ENCODE assay signal across 8 mouse cellular contexts in genomic region chr10:56228568-56229209, GRCm38 (mm10). TPM values are rescaled to one million over a fixed set of nuclear protein-coding genes. Genes with fewer than 3 reads are reported as not detected.
A peak's percentile ranks its signal among the peaks of the same experiment; 100 is the strongest.
DNase-seq lines count a peak whose midpoint lies in the region; ATAC-seq and TF ChIP-seq lines count a peak whose summit lies in the region.

Gene Tbc1d32 (minus strand): TSS chr10:56228689.

- no peaks in the 10 kb centered on the region for H3K27me3 ChIP-seq in cerebellum, adult 2 months (ENCODE audit: control insufficient read depth, insufficient read depth, low read length)
- no peaks in the 10 kb centered on the region for H3K27me3 ChIP-seq in forebrain, postnatal 0 days (ENCODE audit: insufficient read depth, low read length)
- H3K27me3 ChIP-seq in lung, embryonic 15.5 days: no peaks in the 10 kb centered on the region

- peak within 1 kb of the TSS; percentile 59 for H3K4me2 ChIP-seq in forebrain, postnatal 0 days (ENCODE audit: low read depth)
- H3K4me2 ChIP-seq in lung, embryonic 15.5 days: peak within 1 kb of the TSS; percentile 69

- TF ChIP-seq POLR2A in cerebellum, adult 2 months (IDR thresholded peaks at IDR 0.05; ENCODE audit: borderline replicate concordance, insufficient read depth, low read length): peak; percentile 87

- no peak for TF ChIP-seq CTCF in cerebellum, adult 2 months (IDR thresholded peaks at IDR 0.05; ENCODE audit: borderline replicate concordance, insufficient read depth, low read depth, low read length)
- no peak for TF ChIP-seq CTCF in forebrain, postnatal 0 days (IDR thresholded peaks at IDR 0.05; ENCODE audit: low read depth)

- DNase-seq in ES-E14 (ENCODE audit: low read depth, low spot score): peak; percentile 85
- DNase-seq in cerebellum, adult 2 months: peak; percentile 92 to 95
- DNase-seq in forebrain, postnatal 0 days: peak; percentile 97
- peak; percentile 94 for DNase-seq in heart, postnatal 4 days
- DNase-seq in layer of hippocampus, adult 8-10 months (ENCODE audit: low spot score in 2 of 2): peak; percentile 84 to 91
- DNase-seq in ovary, adult 18-20 months (ENCODE audit: low spot score): peak; percentile 85
- peak; percentile 90 for DNase-seq in thymus, postnatal 0 days (ENCODE audit: low spot score)

- peak within 1 kb of the TSS; percentile 72 to 82 for H3K4me3 ChIP-seq in ES-E14 (ENCODE audit: insufficient read depth in 1 of 2, low read depth in 1 of 2, low read length in 2 of 2, poor library complexity in 1 of 2, severe bottlenecking in 1 of 2)
- H3K4me3 ChIP-seq in cerebellum, adult 2 months (replicated peaks; ENCODE audit: insufficient read depth, low read depth, low read length): peak within 1 kb of the TSS; percentile 87
- H3K4me3 ChIP-seq in forebrain, postnatal 0 days (ENCODE audit: low read depth, low read length): peak within 1 kb of the TSS; percentile 64
- peak within 1 kb of the TSS; percentile 62 for H3K4me3 ChIP-seq in lung, embryonic 15.5 days

- no peaks in the 10 kb centered on the region for H3K9me3 ChIP-seq in ES-E14 (ENCODE audit: control insufficient read depth, insufficient read depth, low read depth, low read length)
- H3K9me3 ChIP-seq in forebrain, postnatal 0 days (ENCODE audit: low read length): no peaks in the 10 kb centered on the region
- H3K9me3 ChIP-seq in lung, embryonic 15.5 days: no peaks in the 10 kb centered on the region

- in situ Hi-C loops in ES-E14 (cut with MboI; ENCODE audit: low sequenced_read_pairs in 2 of 2, unreplicated experiment in 2 of 2): no loop called here

- peak within 1 kb of the TSS; percentile 86 for H3K27ac ChIP-seq in ES-E14 (ENCODE audit: insufficient read depth, low read depth, low read length, poor library complexity, severe bottlenecking)
- peak within 1 kb of the TSS; percentile 79 for H3K27ac ChIP-seq in cerebellum, adult 2 months (ENCODE audit: insufficient read depth, low read length)
- H3K27ac ChIP-seq in forebrain, postnatal 0 days (ENCODE audit: low read depth, low read length): peak within 1 kb of the TSS; percentile 93
- H3K27ac ChIP-seq in lung, embryonic 15.5 days: peak within 1 kb of the TSS; percentile 89

- peak within 1 kb of the TSS; percentile 72 for H3K9ac ChIP-seq in ES-E14 (ENCODE audit: insufficient read depth, low read depth, low read length, poor library complexity, severe bottlenecking)
- peak within 1 kb of the TSS; percentile 60 for H3K9ac ChIP-seq in forebrain, postnatal 0 days
- peak within 1 kb of the TSS; percentile 64 for H3K9ac ChIP-seq in lung, embryonic 15.5 days

- WGBS in cerebellum, adult 2 months: 3% methylated on average over 42 of the region's 42 CpGs
- WGBS in forebrain, postnatal 0 days: 3% methylated on average over 42 of the region's 42 CpGs
- 4% methylated on average over 42 of the region's 42 CpGs for WGBS in lung, embryonic 15.5 days

- H3K36me3 ChIP-seq in ES-E14 (ENCODE audit: control insufficient read depth, insufficient read depth, low read length, poor library complexity, severe bottlenecking): no peaks in the 10 kb centered on the region
- no peaks in the 10 kb centered on the region for H3K36me3 ChIP-seq in forebrain, postnatal 0 days (ENCODE audit: insufficient read depth)
- H3K36me3 ChIP-seq in lung, embryonic 15.5 days: no peaks in the 10 kb centered on the region

- H3K4me1 ChIP-seq in ES-E14 (ENCODE audit: control insufficient read depth in 2 of 2, insufficient read depth in 2 of 2, low read length in 2 of 2, poor library complexity in 1 of 2): no peaks in the 10 kb centered on the region
- H3K4me1 ChIP-seq in cerebellum, adult 2 months (ENCODE audit: control insufficient read depth, insufficient read depth, low read length): no peaks in the 10 kb centered on the region
- H3K4me1 ChIP-seq in forebrain, postnatal 0 days (ENCODE audit: insufficient read depth): peaks cover 7% of the 10 kb centered on the region
- peaks cover 11% of the 10 kb centered on the region for H3K4me1 ChIP-seq in lung, embryonic 15.5 days

- peak; percentile 97 for ATAC-seq in forebrain, postnatal 0 days
- ATAC-seq in lung, embryonic 15.5 days (ENCODE audit: borderline replicate concordance, extremely low read depth, low FRiP score, low TSS enrichment): peak; percentile 98

TF ChIP-seq in ES-E14, 5 proteins besides CTCF, POLR2A, EP300 and RAD21:
- no peak for TF ChIP-seq ZC3H11A (IDR thresholded peaks at IDR 0.05; ENCODE audit: borderline replicate concordance, low read depth, low read length)
- TF ChIP-seq MAFK (IDR thresholded peaks at IDR 0.05; ENCODE audit: insufficient read depth, low read depth, low read length): no peak
- no peak for TF ChIP-seq CHD2 (IDR thresholded peaks at IDR 0.05; ENCODE audit: low read depth, low read length)
- no peak; the same call in 1 of the 2 replicates for TF ChIP-seq HCFC1 (IDR thresholded peaks at IDR 0.05; ENCODE audit: borderline replicate concordance, insufficient read depth, low read length)
- no peak for TF ChIP-seq ZNF384 (IDR thresholded peaks at IDR 0.05; ENCODE audit: low read depth, low read length)

RNA-seq across cellular contexts. Expression of gene Tbc1d32, which starts in this region (rescaled TPM):
- total RNA-seq in ES-E14 (2012; rRNA removed): 6.1 and 6.7 TPM in 2 replicates
- 3.5 TPM in 2 replicates for polyA plus RNA-seq in cerebellum, adult 2 months (2012; rRNA removed)
- 6.8 and 7.5 TPM in 2 replicates for total RNA-seq in forebrain, postnatal 0 days (2014; rRNA removed)
- polyA plus RNA-seq in forebrain, postnatal 0 days (2015; fragmentation: Nextera tagmentation; extraction: Ambion mirVana): 1.4 and 2.2 TPM in 2 replicates
- 1 to 10 TPM; 3.3 to 3.7 TPM for total RNA-seq in heart, postnatal 4 days (2021)
- 10 to 100 TPM in 1 of 4 experiments, 1 to 10 TPM in 3; 6.1 to 11.8 (median 8.4) TPM for total RNA-seq in layer of hippocampus, adult 8-10 months (2022)
- 3.4 and 3.6 TPM in 2 replicates for polyA plus RNA-seq in lung, embryonic 15.5 days (2015; fragmentation: Nextera tagmentation; extraction: Ambion mirVana)
- polyA plus RNA-seq in thymus, postnatal 0 days (2015; fragmentation: Nextera tagmentation; extraction: Ambion mirVana): 0.91 and 1.1 TPM in 2 replicates

Comparison
In these comparisons a context has a peak if more than half of its experiments do, and no peak if none do; other contexts are left out.
1. Peak in every context shown above with its lines: DNase-seq, ATAC-seq, H3K4me3 ChIP-seq and H3K27ac ChIP-seq.